Mouse (Mus musculus) megakaryocyte, embryonic 14.5 days (primary cell): ENCODE data around the gene Lats2. TPM values are rescaled to one million over a fixed set of nuclear protein-coding genes. Genes with fewer than 3 reads are reported as not detected.

ENCODE experiments used
- H3K27me3 ChIP-seq: replicated peaks from 2 replicates; pipeline ENCODE3; 2012; ENCODE audit warnings: inconsistent platforms
- H3K36me3 ChIP-seq: replicated peaks from 2 replicates; pipeline ENCODE3; 2012; ENCODE audit warnings: low read length, inconsistent platforms, mixed read lengths
- H3K4me1 ChIP-seq: 2 replicates; pipeline ENCODE4 v1.6.1; 2012; ENCODE audit warnings: inconsistent platforms
- H3K4me3 ChIP-seq: replicated peaks from 2 replicates; pipeline ENCODE3; 2012; ENCODE audit warnings: moderate library complexity, mild to moderate bottlenecking, inconsistent platforms
- H3K9me3 ChIP-seq: 2 replicates; pipeline ENCODE4 v1.6.1; 2012; ENCODE audit warnings: inconsistent platforms
- FLI1 ChIP-seq: IDR thresholded peaks from 2 replicates; pipeline ENCODE4 v1.6.1; 2012; ENCODE audit warnings: low read length, inconsistent platforms, mixed read lengths
- GATA1 ChIP-seq: IDR thresholded peaks from 3 replicates; pipeline ENCODE4 v1.6.1; 2012; ENCODE audit warnings: mixed read lengths, low read length, inconsistent platforms, borderline replicate concordance
- polyA plus RNA-seq: library from polyadenylated mRNA; stranded (reverse); fragments of >175 nt; gene quantifications from 2 replicates; pipeline ENCODE4 v1.2.3, GENCODE M21; 2012; ENCODE audit warnings: low replicate concordance; ENCODE audit not compliant: insufficient read depth

Gene Lats2
- polyA plus RNA-seq, 1 experiment, result 2.0 TPM

DNA sequence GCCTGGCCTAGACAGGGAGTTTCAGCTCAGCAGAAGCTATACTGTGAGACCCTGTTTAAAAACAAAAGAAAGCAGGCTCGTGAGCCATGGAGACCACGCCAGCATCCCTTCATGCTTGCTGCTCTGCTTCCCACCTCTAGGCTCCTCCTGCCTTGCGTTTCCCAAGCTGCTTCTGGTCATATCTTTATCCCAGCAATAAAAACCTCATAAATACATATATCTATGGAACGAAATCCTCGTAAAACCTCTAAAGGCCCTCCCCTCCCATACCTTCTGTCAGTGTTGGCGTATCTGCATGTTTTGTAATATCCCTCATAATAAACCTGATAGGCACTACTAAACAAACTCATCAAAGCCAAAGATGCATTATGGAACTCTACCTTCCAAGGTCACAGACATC lies 71.5 kb downstream of the Lats2 start:
- H3K4me3 ChIP-seq, result no peak overlapping the region
- peaks cover 31% of the 10 kb centered on the region for H3K4me1 ChIP-seq
- no peak for TF ChIP-seq GATA1
- no peaks in the 10 kb centered on the region for H3K27me3 ChIP-seq
- H3K36me3 ChIP-seq, result peaks cover 6% of the 10 kb centered on the region
- no peaks in the 10 kb centered on the region for H3K9me3 ChIP-seq

DNA sequence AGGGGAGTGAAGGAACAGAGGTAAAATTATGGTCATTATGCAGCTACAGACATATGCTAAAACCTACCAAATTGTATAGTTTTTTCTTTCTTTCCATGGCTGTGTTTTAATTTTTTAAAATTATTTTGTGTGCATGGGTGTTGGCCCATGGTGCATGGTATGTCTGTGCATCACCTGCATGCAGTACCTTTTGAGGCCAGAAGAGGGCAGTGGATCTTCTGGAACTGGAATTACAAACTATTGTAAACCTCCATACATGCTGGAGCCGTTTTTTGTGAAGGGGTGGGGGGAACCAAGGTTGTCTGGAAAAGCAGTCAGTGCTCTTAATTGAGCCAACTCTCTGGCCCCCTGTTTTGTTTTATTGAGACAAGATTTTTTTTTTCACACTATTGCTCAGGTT lies 73.6 kb downstream of the Lats2 start:
- H3K4me3 ChIP-seq, result no peak overlapping the region
- no peaks in the 10 kb centered on the region for H3K9me3 ChIP-seq
- no peaks in the 10 kb centered on the region for H3K36me3 ChIP-seq
- TF ChIP-seq GATA1, result no peak
- TF ChIP-seq FLI1, result no peak
- no peaks in the 10 kb centered on the region for H3K27me3 ChIP-seq
- H3K4me1 ChIP-seq, result peaks cover 23% of the 10 kb centered on the region

DNA sequence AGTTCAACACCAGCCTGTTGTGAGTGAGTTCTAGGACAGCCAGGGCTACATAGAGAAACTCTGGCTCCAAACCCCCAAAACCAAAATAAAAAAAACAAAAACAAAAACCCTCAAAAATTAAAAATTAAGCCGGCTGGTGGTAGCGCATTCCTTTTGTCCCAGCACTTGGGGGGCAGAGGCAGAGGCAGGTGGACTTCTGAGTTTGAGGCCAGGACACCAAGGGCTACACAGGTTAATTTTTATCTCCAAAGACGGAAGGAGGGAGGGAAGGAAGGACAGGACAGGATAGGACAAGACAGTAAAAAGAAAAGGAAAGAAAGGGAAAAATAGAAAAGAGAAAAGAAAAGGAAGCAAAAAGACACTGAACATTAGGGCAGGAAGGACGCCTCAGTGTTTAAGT lies 75.4 kb downstream of the Lats2 start:
- TF ChIP-seq FLI1, result no peak
- TF ChIP-seq GATA1, result no peak
- no peaks in the 10 kb centered on the region for H3K27me3 ChIP-seq
- no peak overlapping the region for H3K4me3 ChIP-seq
- H3K4me1 ChIP-seq, result peaks cover 23% of the 10 kb centered on the region
- H3K9me3 ChIP-seq, result no peaks in the 10 kb centered on the region
- H3K36me3 ChIP-seq, result no peaks in the 10 kb centered on the region

DNA sequence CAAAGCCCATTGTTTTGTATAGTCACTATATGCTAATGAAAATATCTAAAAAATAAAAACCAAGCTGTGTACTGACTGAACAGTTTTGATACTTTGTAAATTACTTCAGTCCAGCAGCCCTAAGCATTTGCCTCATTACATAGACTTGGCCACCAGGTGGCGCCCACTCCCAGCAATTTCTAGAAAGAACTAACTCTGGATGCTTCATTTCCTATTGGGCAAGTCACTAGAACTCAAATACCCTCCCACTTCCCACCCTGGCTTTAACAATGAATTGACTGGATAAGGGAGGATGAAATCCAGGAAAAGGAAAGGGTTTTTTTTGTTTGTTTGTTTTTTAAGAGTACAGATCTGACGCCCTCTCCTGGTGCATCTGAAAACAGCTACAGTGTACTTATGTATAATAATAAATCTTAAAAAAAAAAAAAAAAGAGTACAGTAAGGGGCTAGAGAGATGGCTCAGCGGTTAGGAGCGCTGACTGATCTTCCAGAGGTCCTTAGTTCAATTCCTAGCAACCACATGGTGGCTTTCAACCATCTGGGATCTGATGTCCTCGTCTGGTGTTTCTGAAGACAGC lies 78.1 kb downstream of the Lats2 start:
- peaks cover 12% of the 10 kb centered on the region for H3K4me1 ChIP-seq
- TF ChIP-seq FLI1 (no peak), GATA1 (no peak)
- no peaks in the 10 kb centered on the region for H3K27me3 ChIP-seq
- H3K4me3 ChIP-seq, result no peak overlapping the region
- no peaks in the 10 kb centered on the region for H3K36me3 ChIP-seq
- H3K9me3 ChIP-seq, result no peaks in the 10 kb centered on the region

DNA sequence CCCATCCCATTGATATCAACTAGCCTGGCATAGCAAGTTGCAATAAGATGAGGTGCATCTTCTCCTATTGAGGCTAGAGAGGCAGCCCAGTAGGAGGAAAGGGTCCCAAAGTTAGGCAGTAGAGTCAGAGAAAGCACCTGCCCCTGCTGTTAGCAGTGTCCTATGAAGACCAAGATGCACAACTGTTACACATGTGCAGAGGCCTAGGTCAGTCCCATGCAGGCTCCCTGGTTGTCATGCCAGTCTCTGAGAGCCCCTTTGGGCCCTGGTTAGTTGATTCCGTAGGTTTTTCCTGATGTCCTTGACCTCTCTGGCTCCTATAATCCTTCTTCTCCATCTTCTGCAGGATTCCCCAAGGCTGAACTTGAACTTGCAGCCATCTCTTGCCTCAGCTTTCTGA lies 78.7 kb downstream of the Lats2 start:
- no peaks in the 10 kb centered on the region for H3K9me3 ChIP-seq
- H3K4me1 ChIP-seq, result peaks cover 12% of the 10 kb centered on the region
- H3K36me3 ChIP-seq, result no peaks in the 10 kb centered on the region
- no peaks in the 10 kb centered on the region for H3K27me3 ChIP-seq
- no peak overlapping the region for H3K4me3 ChIP-seq
- TF ChIP-seq GATA1, result no peak
- no peak for TF ChIP-seq FLI1

DNA sequence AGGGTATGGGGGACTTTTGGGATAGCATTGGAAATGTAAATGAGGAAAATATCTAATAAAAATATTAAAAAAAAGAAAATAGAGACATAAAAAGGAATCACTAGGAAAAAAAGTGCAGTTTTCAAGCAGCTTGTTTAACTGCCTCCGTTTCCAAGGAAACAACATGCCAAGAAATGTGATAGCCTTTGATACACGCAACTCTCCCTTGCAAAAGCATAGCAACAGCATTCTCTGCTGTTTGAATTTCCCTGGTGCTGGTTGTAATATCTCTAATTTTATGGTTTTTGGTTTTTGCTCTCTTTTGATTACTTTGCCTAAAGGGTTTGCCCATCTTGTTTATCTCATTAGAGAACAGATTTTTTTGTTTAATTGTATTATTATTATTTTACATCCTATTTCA lies 82.7 kb downstream of the Lats2 start:
- peaks cover 6% of the 10 kb centered on the region for H3K27me3 ChIP-seq
- H3K4me3 ChIP-seq, result no peak overlapping the region
- peaks cover 6% of the 10 kb centered on the region for H3K4me1 ChIP-seq
- H3K9me3 ChIP-seq, result no peaks in the 10 kb centered on the region
- no peaks in the 10 kb centered on the region for H3K36me3 ChIP-seq
- TF ChIP-seq GATA1 (no peak), FLI1 (no peak)

GRCm38 (mm10) chr14:57665628-57665950 lies 92.6 kb downstream of the Lats2 start:
- Histone ChIP-seq H3K27me3 (peaks cover 5% of the 10 kb centered on the region), H3K4me1 (peaks cover 41% of the 10 kb centered on the region), H3K9me3 (no peaks in the 10 kb centered on the region), H3K4me3 (peak overlapping the region; percentile 94), H3K36me3 (peaks cover 5% of the 10 kb centered on the region)
- no peak for TF ChIP-seq GATA1
- TF ChIP-seq FLI1, result no peak

DNA sequence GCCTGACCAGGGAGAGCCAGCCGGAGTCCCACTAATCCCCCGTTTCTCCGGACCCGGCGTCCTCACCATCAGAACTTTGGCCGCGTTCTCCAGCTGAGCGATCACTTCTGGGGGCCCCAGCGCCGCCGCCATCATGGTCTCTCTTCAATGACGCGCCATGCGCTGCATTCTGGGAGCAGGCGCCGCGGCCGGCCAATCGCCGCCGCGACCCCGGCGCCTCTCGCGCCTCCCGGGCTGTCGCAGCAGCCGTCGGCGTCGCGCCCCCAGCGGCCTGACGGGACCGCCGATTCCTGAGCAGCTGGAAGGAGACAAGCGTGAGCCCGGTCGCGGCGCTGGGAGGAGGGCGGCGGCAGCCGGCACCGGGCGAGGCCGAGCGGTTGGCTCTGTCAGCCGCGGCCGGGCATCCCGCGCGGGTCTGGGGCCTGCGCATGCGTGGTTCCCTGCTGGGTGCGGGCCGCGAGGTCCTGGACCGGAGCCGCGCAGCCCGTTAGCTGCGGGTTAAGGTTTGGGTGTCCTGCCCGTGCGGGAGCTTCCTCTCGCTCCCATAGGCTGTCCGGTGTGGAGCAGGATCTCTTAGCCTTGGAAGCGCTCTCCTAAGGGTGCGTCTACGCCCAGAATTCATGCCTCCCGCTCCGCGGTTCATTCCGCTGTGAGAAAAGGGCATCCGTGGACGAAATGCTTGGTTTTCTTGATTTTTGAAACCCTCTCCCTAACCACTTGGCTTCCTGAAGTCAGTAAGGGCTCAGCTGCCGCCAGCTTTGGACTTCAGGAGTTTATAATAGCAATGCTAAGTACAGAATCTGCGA lies 93.2 kb downstream of the Lats2 start, which contains the start of gene Xpo4:
TSS of gene Xpo4 (minus strand) at position 609 of the 806 bp plus-strand sequence.
- Histone ChIP-seq H3K4me3 (peak within 1 kb of the TSS; percentile 94), H3K4me1 (peaks cover 41% of the 10 kb centered on the region), H3K27me3 (peaks cover 5% of the 10 kb centered on the region), H3K9me3 (no peaks in the 10 kb centered on the region), H3K36me3 (peaks cover 5% of the 10 kb centered on the region)
- TF ChIP-seq FLI1 (no peak), GATA1 (no peak)

DNA sequence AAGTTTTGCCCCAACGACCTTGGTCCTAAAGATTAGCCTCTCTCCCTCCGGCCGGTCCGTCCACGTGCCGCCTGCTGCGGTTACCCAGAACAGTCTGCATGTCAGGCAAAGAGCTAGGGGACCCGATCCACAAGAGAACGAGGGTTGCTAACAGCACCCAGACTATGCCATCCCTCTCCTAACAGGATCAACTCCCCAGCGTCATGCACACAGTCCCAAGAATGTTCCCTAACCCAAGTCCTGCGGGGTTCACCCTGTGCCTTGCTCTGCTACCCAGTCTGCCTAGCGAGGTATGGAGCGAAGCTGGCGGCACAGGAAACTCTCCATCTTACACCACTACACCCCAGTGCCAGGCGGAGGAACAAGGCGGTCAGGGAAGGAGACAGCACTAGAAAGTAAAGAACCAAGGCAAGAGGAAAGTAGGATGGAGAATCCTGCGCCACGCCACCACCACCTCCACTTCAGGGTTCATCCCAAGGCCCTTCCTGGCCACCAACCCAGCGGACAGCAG lies 93.8 kb downstream of the Lats2 start:
- TF ChIP-seq GATA1 (no peak), FLI1 (no peak)
- Histone ChIP-seq H3K27me3 (peaks cover 2% of the 10 kb centered on the region), H3K4me3 (peak overlapping the region; percentile 94), H3K36me3 (peaks cover 5% of the 10 kb centered on the region), H3K4me1 (peaks cover 47% of the 10 kb centered on the region), H3K9me3 (no peaks in the 10 kb centered on the region)

- H3K36me3 ChIP-seq, result peaks cover 5% of the 10 kb centered on the region
- H3K4me3 ChIP-seq, result peak overlapping the region; percentile 94
- peaks cover 48% of the 10 kb centered on the region for H3K4me1 ChIP-seq
- no peaks in the 10 kb centered on the region for H3K27me3 ChIP-seq
- no peak for TF ChIP-seq GATA1
- no peak for TF ChIP-seq FLI1
- no peaks in the 10 kb centered on the region for H3K9me3 ChIP-seq
These were observed 94.6 kb downstream of the Lats2 start for GRCm38 (mm10) chr14:57663630-57664029.
